Mouse (Mus musculus): ENCODE results near the gene Prkn.

DNA sequence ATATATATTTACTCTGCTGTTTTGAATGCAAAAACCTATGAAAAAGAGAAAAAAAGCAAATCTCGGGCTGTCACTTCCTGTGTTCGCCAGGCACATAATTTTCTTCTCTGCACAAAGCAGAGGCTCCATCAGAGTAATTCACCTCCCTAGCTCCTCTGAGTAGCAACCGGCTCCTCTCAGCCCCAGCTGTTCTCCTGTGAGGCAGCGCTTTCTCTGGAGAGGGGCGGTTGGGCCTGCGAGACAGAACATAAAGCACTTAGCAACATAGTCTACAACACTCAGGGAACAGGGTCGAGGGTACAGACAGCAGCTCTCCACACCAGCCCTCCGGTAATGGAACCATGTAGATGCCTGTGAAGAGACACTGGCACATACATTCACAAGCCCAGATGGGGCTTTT, 247.6 kb downstream of the Prkn start:
- no peak for TF ChIP-seq CTCF (IDR thresholded peaks at IDR 0.05; ENCODE audit: low read depth, low read length)
- no peak for TF ChIP-seq POLR2A (IDR thresholded peaks at IDR 0.05; ENCODE audit: extremely low read depth, insufficient read depth, low read length)

Data from liver, adult 2 months (tissue).